Mouse (Mus musculus) midbrain, postnatal 0 days (tissue): Measurements from ENCODE around the gene Tspan18. TPM values are rescaled to one million over a fixed set of nuclear protein-coding genes. Genes with fewer than 3 reads are reported as not detected.

Experiments
- ATAC-seq: fragments of 200-750 bp; cut with Nextera tagmentation; 2 replicates; pipeline ENCODE4 v1.8.0; 2017; ENCODE audit warnings: moderate number of reproducible peaks, mild to moderate bottlenecking, moderate TSS enrichment, moderate library complexity; ENCODE audit not compliant: low FRiP score
- DNase-seq: peaks from one replicate; pipeline ENCODE4 v3.0.0-alpha.2; 2015; ENCODE audit warnings: low spot score
- H3K27ac ChIP-seq: fragments of 300-500 bp; sonication (generic); 2 replicates; pipeline ENCODE4 v1.5.1; 2014; ENCODE audit warnings: low read depth, mild to moderate bottlenecking, low read length, mixed read lengths
- H3K27me3 ChIP-seq: fragments of 300-500 bp; sonication (generic); 2 replicates; pipeline ENCODE4 v1.6.1; 2014; ENCODE audit warnings: low read length, control low read depth, mixed read lengths; ENCODE audit not compliant: insufficient read depth
- H3K36me3 ChIP-seq: fragments of 300-500 bp; sonication (generic); 2 replicates; pipeline ENCODE4 v1.6.1; 2014; ENCODE audit warnings: low read length, control low read depth, mixed read lengths; ENCODE audit not compliant: insufficient read depth
- H3K4me1 ChIP-seq: fragments of 300-500 bp; sonication (generic); 2 replicates; pipeline ENCODE4 v1.6.1; 2014; ENCODE audit warnings: mild to moderate bottlenecking, control low read depth, antibody characterized with exemption, low read length, mixed read lengths; ENCODE audit not compliant: insufficient read depth
- H3K4me2 ChIP-seq: fragments of 300-500 bp; sonication (generic); 2 replicates; pipeline ENCODE4 v1.6.1; 2014; ENCODE audit warnings: low read depth, mild to moderate bottlenecking, low read length, mixed read lengths; ENCODE audit not compliant: poor library complexity, severe bottlenecking
- H3K4me3 ChIP-seq: fragments of 300-500 bp; sonication (generic); 2 replicates; pipeline ENCODE4 v1.5.1; 2014; ENCODE audit warnings: low read depth, mild to moderate bottlenecking, low read length, moderate library complexity
- H3K9ac ChIP-seq: fragments of 300-500 bp; sonication (generic); replicated peaks from 2 replicates; pipeline ENCODE4 v1.6.1; 2014; ENCODE audit warnings: mild to moderate bottlenecking, low read length, moderate library complexity, mixed read lengths; ENCODE audit not compliant: poor library complexity, severe bottlenecking
- H3K9me3 ChIP-seq: fragments of 300-500 bp; sonication (generic); 2 replicates; pipeline ENCODE4 v1.6.1; 2016; ENCODE audit warnings: low read length, control low read depth
- CTCF ChIP-seq: IDR thresholded peaks from 2 replicates; pipeline ENCODE4 v1.5.1; 2016; ENCODE audit warnings: antibody characterized with exemption, mild to moderate bottlenecking
- WGBS: fragments of 180-500 bp; shearing (Covaris S2); extraction: QIAGEN DNeasy Blood & Tissue Kit; methylation state at CpG from one replicate; pipeline ENCODE4 v1.1.7; 2014; 5-methylcytosine and 5-hydroxymethylcytosine counted together
- polyA plus RNA-seq: library from polyadenylated mRNA; unstranded; fragments of >200 nt; fragmentation: Nextera tagmentation; extraction: Ambion mirVana; gene quantifications from 2 replicates; pipeline ENCODE4 v1.2.1, GENCODE M21; 2015
- total RNA-seq: library from RNA; depleted of rRNA; stranded (reverse); fragments of >200 nt; gene quantifications from 2 replicates; pipeline ENCODE4 v1.2.3, GENCODE M21; 2014

Gene Tspan18
- total and polyA plus RNA-seq, 2 experiments from 2014 or later, result 16.5 to 19.8 TPM

- TF ChIP-seq CTCF, result no peak
Observed at GRCm38 (mm10) chr2:93257634-93258033, 76.7 kb downstream of the Tspan18 start.

GRCm38 (mm10) chr2:93256735-93257405, 77.4 kb downstream of the Tspan18 start:
- Histone ChIP-seq H3K27ac (no peak overlapping the region), H3K27me3 (no peaks in the 10 kb centered on the region), H3K4me3 (no peak overlapping the region), H3K9me3 (no peaks in the 10 kb centered on the region), H3K9ac (peak overlapping the region; percentile 39; the same call in 1 of the 2 replicates), H3K36me3 (no peaks in the 10 kb centered on the region), H3K4me1 (peaks cover 11% of the 10 kb centered on the region; the same call in 1 of the 2 replicates), H3K4me2 (no peak overlapping the region)
- TF ChIP-seq CTCF, result no peak
- ATAC-seq (peak; percentile 45; the same call in 1 of the 2 replicates), DNase-seq (no peak)
- WGBS, result 43% methylated on average over 7 of the region's 8 CpGs

More at GRCm38 (mm10) chr2:93257634-93258033, 76.7 kb downstream of the Tspan18 start:
- Histone ChIP-seq H3K4me3 (no peak overlapping the region), H3K4me1 (peaks cover 11% of the 10 kb centered on the region; the same call in 1 of the 2 replicates), H3K9ac (no peak overlapping the region), H3K36me3 (no peaks in the 10 kb centered on the region), H3K4me2 (no peak overlapping the region), H3K27ac (no peak overlapping the region), H3K27me3 (no peaks in the 10 kb centered on the region), H3K9me3 (no peaks in the 10 kb centered on the region)
- 30% methylated on average over 4 of the region's 4 CpGs for WGBS
- DNase-seq, result no peak
- no peak for ATAC-seq

GRCm38 (mm10) chr2:93252356-93252755, 81.9 kb downstream of the Tspan18 start:
- Histone ChIP-seq H3K27me3 (no peaks in the 10 kb centered on the region), H3K4me2 (no peak overlapping the region), H3K4me1 (peaks cover 15% of the 10 kb centered on the region; the same call in 1 of the 2 replicates), H3K9me3 (no peaks in the 10 kb centered on the region), H3K4me3 (no peak overlapping the region), H3K27ac (no peak overlapping the region), H3K9ac (no peak overlapping the region), H3K36me3 (no peaks in the 10 kb centered on the region)
- 18% methylated on average over 9 of the region's 9 CpGs for WGBS
- peak; percentile 67 for DNase-seq
- TF ChIP-seq CTCF, result no peak
- peak; percentile 50 for ATAC-seq

GRCm38 (mm10) chr2:93250611-93251010, 83.7 kb downstream of the Tspan18 start:
- ATAC-seq (no peak), DNase-seq (peak; percentile 31)
- Histone ChIP-seq H3K4me3 (no peak overlapping the region), H3K36me3 (no peaks in the 10 kb centered on the region), H3K4me2 (no peak overlapping the region), H3K4me1 (peaks cover 7% of the 10 kb centered on the region; the same call in 1 of the 2 replicates), H3K27ac (no peak overlapping the region), H3K9me3 (no peaks in the 10 kb centered on the region), H3K27me3 (no peaks in the 10 kb centered on the region), H3K9ac (no peak overlapping the region)
- 28% methylated on average over 7 of the region's 7 CpGs for WGBS
- no peak for TF ChIP-seq CTCF

- H3K9me3 ChIP-seq, result no peaks in the 10 kb centered on the region
- DNase-seq (no peak), ATAC-seq (no peak)
- TF ChIP-seq CTCF, result no peak
- peaks cover 7% of the 10 kb centered on the region; the same call in 1 of the 2 replicates for H3K4me1 ChIP-seq
- no peak overlapping the region for H3K27ac ChIP-seq
- no peaks in the 10 kb centered on the region for H3K27me3 ChIP-seq
- H3K36me3 ChIP-seq, result no peaks in the 10 kb centered on the region
- 54% methylated on average over 6 of the region's 6 CpGs for WGBS
- H3K9ac ChIP-seq, result no peak overlapping the region
- no peak overlapping the region for H3K4me3 ChIP-seq
- no peak overlapping the region for H3K4me2 ChIP-seq
Observed at GRCm38 (mm10) chr2:93249058-93249457, 85.2 kb downstream of the Tspan18 start.

- Histone ChIP-seq H3K4me2 (no peak overlapping the region), H3K4me1 (peaks cover 3% of the 10 kb centered on the region; the same call in 1 of the 2 replicates), H3K27ac (no peak overlapping the region), H3K9me3 (no peaks in the 10 kb centered on the region), H3K27me3 (no peaks in the 10 kb centered on the region), H3K9ac (no peak overlapping the region), H3K4me3 (no peak overlapping the region), H3K36me3 (no peaks in the 10 kb centered on the region)
- TF ChIP-seq CTCF, result no peak
- DNase-seq, result no peak
- no peak for ATAC-seq
- WGBS, result 90% methylated on average over 8 of the region's 8 CpGs
Observed at GRCm38 (mm10) chr2:93244090-93244443, 90.2 kb downstream of the Tspan18 start.
